Mouse (Mus musculus): ENCODE measurements around the gene Sod1. TPM values are rescaled to one million over a fixed set of nuclear protein-coding genes. Genes with fewer than 3 reads are reported as not detected.
"Not testable (repeated sequence)": the region's sequence is repeated elsewhere in the genome, so short reads cannot be mapped to it uniquely, and the experiment has no call there.

Gene Sod1
- total RNA-seq, 1 experiment from 2014 or later: 1,524 TPM

DNA sequence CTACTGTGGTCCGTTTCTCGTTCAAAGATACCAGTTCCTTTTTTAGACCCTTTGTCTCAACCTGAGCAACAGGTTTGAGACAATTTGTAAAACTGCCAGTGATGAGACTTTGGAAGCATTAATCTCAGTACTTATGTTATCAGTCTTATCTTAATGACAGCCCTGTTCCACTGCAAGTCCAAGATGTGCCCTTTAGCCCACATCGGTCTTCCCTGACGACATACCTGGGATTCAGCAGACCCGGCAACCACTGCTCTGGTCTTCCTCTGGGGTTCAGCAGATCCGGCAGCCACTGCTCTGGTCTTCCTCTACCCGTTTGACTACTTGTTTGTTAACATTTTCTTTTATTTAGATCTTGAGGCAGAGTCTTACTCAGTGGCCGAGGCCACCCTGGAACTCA lies 8.8 kb upstream of the Sod1 start:
- no peak for DNase-seq

DNA sequence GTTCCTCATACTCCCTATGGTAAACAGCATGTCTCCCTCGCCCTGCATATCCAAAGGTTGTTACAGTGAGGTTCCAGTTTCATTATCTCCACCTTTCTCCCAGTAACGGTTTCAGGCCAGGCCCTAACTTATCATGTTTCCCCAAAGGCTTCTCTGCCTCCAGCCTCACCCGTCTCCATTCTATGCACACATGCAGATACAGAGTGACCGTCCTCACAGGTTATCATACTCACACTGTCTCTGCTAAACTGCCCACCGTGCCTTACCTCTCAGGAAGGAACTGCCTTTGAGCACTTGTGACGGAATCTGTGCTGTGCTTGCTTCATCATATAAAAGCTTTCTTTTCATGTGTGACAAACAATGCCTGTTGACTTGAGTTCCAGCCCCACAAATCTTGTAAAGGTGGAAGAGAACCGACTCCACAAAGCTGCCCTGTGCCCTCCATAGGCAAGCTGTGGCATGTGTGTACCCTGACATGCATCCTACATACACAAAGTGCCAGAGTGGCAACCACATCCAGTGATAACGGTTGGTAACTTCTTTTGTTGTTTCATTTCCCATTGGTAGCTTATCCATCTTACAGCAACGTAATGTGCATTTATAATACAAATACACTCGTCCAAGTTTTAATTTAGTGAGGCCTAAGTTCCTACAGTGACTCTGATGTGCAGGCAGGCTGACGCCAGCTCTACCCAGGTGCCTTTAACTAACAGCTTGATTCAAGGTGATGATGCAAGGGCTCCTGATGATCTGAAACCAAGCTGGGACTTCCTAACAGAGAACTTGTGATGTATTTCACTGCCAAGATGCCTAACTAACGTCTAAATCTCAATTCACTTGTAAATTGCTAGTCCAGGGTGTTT lies 6.8 kb upstream of the Sod1 start:
- no peak for DNase-seq

DNA sequence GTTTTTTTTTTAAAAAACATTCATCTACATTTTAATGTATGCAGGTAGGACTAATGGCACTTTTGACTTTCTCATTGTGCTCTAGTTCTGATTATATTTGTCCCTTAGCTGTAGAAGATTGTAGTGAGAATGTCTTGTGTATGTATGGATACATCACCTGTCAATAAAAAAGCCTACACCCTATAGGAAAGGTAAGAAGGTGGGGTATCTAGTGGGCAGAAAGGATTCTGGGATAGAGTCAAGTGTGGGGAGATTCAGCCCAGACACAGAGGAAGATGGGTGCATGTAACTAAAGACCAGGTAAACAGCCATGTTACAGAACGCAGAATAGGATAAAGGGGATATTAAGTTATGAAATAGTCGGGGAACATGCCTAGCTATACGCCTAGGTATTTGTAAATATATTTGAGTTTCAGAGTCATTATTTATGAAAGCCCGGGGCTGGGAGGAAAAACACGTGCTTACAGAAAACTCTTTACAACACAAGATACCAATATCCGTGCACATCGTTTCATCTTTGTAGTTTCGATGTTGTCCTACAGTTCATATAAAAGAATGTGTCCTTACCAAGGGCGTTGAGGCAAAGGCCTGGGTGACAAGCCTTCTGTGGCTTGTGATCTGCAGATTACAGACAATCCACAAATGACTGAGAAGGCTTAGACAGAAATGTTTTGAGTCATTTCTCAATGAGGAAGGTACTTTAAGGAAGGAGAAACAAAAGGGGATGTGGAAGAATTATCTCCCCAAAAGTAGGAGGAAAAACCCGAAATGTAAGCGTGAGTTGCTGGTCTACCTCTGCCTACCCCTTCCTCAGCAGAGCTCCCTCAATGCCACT lies 5.6 kb upstream of the Sod1 start:
- no peak for DNase-seq

DNA sequence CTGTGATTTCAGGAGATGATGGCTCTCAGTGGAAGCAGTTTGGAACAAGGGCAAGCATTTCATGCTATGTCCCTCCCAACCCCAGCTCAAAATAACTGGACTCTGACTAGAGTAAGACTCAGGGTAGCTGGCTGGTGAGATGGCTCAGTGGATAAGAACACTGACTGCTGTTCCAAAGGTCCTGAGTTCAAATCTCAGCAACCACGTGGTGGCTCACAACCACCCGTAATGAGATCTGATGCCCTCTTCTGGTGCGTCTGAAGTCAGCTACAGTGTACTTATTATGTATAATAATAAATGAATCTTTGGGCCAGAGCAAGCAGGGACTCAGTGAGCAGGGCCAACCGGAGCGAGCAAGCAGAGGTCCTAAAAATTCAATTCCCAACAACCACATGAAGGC lies 4.7 kb upstream of the Sod1 start:
- DNase-seq: not testable (repeated sequence)

DNA sequence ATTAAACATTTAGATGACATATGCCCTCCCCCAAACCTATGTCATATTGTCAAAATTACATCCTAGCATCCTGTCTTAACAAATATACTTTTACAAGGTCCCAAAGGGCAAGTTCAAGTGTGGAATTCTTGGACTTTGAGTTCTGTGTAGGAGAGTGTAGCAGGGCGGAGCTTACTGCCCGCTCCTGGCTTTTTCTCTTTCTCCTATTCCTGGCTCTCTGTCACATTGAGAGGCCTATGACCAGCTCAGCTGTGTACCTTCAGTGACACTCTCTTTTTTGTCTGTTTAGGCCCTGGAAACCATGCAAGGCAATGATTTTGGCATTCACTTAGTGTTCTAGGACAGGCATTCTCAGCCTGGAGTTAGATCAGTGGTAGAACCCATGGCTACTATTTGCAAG lies 4.1 kb upstream of the Sod1 start:
- no peak for DNase-seq

DNA sequence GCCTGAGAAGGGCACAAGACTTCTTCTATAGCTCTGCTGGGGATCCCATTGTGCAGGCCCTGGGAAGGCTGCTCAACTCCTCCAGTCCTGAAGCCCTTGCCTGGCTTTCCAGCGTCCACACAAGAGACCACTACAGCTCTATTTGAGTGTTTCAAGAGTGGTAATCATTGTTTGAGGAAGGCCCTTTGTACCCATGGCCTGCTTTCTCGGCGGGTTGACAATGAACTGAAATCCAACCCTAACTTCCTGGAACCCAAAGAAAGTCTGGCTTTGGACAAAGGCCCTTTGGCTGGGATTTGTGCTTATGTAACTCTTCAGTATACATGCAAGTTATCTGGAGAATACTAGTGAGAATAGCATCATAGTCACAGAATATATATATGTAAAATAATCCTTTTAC lies 3.2 kb upstream of the Sod1 start:
- no peak for DNase-seq

DNA sequence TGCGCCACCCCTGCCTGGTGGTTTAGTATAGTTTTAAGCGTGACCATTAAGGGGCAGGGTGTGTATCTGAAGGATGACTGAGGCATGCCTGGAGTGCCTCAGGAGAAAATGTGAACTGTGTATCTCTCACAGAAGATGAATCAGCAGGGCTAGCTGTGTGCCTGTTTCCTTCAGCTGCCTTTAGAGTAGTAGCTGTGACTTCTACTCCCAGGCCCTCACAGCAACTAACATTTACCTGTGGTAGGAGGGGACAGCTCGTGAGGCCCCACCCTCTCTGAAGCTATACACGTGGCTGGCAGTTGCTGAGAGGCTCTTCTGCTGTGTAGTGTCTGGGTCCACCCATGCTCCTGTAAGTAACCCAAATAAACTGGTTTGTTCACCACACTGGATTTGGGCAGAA lies 2.6 kb upstream of the Sod1 start:
- DNase-seq: no peak

DNA sequence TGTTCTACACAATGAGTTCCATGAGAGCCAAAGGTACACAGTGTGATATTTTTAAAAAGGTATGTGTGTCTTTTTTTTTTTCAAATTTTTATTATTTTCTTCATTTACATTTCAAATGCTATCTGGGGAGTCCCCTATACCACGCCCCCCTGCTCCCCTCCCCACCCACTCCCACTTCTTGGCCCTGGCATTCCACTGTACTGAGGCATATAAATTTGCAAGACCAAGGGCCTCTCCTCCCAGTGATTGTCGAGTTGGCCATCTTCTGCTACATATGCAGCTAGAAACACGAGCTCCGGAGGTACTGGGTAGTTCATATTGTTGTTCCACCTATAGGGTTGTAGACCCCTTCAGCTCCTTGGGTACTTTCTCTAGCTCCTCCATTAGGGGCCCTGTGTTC lies 1.1 kb upstream of the Sod1 start:
- not testable (repeated sequence) for DNase-seq

DNA sequence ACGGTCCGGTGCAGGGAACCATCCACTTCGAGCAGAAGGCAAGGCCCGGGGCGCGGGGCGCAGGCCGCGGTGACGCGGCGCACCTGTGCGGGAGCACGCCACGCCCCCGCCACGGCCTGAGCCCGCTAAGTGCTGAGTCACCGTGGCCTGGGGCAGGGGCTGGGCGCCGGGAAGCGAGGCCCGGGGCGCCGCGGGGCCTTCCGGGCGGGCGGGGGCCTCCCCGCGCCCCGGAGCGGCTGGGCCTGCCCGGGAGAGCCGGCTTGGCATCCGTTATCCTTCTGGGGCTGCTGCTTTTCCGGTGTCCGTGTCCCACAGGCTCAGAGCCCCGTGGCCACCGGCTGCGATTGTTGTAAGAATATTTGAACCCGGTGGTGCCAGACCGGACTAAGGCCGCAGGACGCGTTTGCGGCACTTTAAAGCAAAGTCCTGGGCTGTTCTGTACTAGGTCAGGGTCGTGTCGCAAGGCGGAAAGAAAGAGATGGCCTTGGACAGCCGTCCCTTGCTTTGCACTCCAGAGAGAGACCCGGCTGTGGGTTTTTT lies 408 bp downstream of the Sod1 start:
- peak; percentile 60 for DNase-seq

DNA sequence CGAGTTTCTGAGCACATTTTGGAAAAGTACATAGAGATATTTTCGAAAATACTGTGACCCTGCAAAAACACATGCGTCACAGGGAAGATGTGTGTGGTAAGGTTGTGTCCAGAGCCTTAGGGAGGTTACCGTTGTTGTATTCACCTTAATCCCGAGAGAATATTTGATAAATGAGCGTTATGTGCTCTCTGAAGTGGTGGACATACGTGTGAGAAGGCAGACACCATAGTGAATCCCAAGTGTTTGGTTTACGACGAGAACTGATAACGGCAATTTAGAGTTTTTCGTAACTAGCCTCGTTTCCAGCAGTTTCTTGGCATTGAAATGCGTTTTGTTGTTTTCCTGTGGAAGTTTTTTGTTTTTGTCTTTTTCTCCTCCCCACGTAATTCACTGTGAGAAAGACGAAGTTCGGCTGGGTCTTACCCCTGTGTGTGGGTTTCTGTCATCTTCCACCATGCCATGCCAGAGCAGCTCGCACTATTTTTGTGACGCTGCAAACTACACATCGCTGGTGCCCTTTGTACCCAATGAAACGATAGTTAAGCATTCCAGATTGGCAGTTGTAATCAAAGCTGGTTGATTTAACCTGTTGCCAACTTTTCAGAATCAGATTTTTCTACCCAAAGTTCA lies 1.0 kb downstream of the Sod1 start:
- no peak for DNase-seq

DNA sequence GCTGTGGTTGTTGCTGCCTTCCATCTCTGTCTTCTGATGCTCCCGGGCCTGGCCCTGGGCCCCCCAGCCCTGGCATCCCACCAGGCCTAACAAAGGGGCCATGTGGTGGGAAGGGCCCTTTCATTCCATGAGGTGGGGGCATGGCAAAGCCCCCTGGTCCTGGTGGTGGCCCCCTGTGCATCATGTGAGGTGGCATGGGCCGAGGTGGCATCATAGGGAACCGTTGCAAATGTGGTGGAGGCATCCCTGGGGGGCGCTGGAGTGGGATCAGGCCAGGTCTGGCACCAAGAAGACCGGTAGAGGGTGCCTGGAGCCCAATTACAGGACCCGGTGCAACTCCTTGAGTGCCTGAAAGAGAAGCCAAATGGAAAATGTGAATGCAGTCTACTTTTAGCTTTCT lies 9.3 kb downstream of the Sod1 start:
- no peak for DNase-seq

DNA sequence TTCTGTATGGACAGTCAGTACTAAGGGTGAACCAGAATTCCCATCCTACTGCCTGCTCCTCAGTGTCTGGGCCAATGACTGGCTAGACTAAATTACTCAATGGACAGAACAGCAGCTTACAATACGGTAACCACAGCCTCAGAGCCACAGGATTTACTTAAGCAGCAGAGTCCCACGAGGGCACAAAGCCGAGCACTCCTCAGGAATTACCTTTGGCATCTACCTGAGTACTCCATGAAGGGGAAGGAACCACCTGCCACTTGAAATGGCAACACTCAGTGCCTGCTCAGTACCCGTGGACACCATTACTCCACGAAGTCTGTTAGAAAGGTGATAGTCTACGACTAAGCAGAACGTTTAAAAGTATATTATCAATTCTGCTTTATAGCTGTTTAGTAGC lies 10.7 kb downstream of the Sod1 start:
- no peak for DNase-seq

DNA sequence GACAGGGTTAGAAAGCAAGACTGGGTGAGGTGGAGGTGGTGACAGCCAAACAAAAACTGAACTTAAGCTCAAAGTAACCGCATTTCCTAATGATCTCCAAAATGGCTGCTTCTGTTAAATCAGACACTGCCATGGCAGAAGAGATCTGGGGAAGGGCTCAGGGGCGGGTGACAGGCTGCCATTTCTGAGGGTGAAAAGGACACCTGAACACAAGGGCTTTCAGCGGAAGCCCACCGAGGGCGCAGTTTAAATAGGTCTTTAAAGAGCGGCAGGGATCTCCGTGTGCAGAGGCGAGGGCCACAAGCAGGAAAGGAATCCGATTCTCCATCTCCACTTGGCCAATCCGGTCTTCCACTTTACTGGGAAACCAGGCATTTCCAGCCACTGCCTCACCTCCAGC lies 13.1 kb downstream of the Sod1 start:
- DNase-seq: no peak

DNA sequence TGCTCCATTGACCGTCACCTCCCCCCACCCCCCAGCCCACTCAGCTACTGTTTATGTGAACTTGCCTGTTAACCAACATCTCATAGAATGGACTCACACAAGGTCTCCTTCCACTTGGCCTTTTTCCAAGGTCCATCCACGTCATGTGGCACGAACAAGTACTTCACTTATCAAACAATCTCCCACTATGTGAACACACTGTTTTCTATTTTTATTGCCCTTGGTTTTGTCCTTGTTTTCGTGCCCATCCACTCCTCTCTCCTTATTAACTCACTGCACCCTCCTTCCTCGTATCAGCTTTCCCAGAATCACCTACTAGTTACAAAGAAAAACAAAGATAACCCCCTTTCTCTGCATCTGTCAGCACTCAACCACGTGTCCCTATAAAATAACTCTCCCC lies 14.1 kb downstream of the Sod1 start:
- DNase-seq: peak; percentile 44

DNA sequence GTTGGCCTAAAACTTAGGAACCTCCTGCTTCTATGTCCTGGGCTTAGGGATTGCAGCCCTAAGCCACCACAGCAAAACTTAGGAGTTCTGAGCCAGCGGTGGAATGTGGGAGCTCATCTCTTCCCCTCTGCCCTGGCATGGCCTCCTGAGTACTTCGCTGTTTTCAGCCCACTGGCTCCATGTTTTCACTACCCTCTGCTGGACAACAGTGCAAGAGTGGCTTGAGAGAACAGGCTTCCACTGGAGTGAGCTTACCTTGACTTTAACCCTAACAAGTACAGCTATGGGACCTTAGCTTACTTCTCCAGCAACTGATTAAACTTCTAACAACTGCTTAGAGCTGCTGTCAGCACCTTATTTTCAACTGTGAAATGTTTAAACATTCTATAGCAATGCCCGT lies 14.6 kb downstream of the Sod1 start:
- DNase-seq: no peak

DNA sequence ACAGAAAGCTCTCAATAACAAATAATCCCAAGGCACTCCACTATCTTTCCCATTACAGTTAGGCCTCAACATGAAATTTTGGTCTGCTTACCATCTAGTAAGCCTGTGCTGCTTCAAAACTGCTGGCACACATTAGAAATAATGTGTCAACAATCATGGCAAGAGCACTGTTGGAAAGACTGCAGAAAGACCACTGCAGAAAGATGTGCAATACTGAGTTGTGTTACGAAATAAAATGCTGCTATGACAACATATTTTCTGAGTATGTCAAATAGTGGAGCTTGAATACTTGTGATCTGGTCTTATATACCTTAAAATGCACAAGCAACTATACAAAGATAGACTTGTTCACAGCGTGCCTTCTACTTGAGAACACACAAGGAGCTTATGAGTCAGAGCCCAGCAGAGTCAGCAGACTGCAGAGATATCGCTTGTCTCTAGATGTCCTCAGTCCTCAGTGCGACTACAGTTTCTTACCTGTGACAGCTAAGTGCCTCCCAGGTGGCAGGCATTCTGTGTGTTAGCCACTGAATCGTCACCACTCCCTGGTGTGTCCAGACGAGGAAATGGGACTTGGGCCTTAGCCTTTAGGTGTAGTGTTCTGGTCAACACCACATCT lies 18.7 kb downstream of the Sod1 start:
- DNase-seq: no peak

DNA sequence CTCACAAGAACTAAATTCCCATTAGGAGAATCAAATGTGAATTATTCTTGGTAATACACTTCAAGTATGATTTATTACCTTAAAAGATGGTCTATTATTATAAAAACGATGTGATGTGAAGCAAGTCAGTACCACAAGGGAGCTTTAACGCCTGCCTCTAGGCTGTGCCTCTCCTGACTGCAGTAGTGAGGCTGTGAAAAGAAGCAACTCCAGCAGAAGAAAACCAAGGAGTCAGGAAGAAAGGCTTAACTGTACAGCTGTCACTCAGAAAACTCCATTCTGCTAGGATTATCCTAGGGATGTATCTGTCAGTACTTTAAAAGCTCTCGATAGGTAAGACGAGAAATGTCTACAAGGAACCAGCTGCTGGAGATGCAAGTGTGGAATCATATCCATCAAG lies 21.3 kb downstream of the Sod1 start:
- DNase-seq: no peak

DNA sequence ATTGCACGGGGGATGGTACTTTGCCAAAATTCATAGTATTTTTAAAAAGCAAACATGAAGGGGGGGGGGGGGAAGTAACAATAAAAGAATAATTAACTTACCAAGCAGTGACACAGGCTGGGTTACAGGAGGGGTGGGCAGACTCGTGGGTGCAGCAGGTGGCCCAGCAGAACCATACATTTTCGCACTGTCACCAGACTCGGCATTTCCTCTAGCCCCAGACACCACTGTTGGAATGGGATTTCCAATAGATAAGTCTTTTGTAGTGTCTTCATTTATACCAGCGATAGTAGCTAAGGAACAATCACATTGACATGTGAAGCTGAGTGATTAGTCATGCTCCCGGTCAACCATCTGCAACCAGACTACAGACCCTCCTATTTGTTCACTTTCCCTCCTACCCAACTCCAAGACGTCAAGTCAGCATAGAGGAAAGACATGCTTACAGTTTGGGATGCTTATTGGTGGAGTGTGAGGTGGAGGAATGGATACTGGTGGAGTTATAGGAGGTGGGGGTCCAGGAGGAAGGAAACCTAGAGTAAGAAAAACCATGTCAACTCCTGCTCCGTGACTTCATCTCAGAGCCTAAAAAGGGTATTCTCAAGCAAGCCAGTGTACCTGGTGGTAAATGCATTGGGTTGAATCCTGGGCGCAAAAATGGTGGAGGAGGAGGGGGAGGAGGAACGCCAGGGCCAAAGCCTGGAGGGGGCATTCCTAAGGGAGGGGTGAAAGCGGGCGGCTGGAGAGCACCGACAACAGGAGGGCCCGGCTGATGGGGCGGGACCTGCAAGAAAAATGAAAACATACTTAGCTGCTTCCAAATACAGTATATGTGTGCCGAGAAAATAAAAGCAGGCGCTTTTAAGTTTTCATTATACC lies 22.1 kb downstream of the Sod1 start:
- no peak for DNase-seq

DNA sequence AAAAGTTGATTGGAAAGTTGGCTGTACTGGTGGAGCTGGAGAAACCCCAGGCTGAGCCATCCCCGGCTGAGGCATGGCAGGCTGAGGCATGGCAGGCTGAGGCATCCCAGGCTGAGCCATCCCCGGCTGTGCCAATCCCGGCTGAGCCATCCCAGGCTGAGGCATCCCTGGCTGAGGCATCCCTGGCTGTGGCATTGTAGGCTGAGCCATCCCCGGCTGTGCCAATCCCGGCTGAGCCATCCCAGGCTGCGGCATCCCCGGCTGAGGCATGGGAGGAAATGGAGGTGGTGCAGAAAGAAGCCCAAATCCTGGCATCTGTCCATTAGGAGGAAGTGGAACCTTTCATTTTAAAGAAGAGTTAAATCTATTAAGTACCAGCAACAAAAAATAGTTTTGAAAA lies 29.5 kb downstream of the Sod1 start:
- peak; percentile 21 for DNase-seq

DNA sequence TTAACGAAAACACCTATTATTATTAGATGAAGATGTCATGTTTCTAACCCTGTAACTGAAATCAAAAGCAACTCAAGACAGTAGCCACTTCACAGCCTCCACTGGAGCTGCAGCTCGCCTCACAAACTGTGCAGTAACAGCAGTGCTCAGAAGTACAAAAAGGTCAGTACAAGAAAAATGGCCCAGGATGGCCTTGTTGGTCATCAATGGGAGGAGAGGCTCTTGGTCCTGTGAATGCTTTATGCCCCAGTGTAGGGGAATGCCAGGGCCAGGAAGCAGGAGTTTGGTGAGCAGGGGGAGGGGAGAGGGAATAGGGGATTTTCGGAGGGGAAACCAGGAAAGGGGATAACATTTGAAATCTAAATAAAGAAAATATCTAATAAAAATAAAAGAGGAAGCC lies 30.7 kb downstream of the Sod1 start:
- DNase-seq: peak; percentile 12

DNA sequence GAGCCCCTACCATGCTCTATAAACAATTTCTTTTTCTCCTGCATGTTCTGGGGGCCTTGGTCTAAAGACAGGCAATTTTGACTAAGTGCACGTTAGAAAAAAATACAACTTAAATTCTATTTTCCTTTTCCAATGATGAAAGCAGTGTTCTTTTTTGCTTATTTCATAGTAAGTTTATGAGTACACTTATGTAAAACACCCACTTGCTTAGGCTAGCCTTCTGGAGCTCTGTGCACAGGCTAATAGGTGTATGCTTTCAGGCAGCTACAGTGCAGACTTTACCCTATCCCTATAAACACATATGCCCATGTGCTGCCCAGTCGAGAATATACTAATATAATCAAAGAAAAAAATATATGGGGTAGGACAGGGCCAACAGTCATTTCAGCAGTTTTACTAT lies 32.0 kb downstream of the Sod1 start:
- DNase-seq: no peak

Measured in adrenal gland, postnatal 25 days (tissue).